Mouse (Mus musculus) E14TG2a.4 (cell line): Measurements from ENCODE around the gene Tfec.

ENCODE experiments used
- CTCF ChIP-seq: conservative IDR thresholded peaks from 2 replicates; pipeline ENCODE4 v1.5.1; 2014; ENCODE audit warnings: low read length
- POU5F1 ChIP-seq: IDR thresholded peaks from 2 replicates; pipeline ENCODE4 v1.6.1; 2014; ENCODE audit warnings: low read length, borderline replicate concordance

GRCm38 (mm10) chr6:16868314-16868713 is 29.9 kb downstream of the Tfec start:
- no peak for TF ChIP-seq CTCF
- no peak for TF ChIP-seq POU5F1
